Mouse (Mus musculus) G1E (cell line): ENCODE measurements around the gene Ak2.

Experiments used
- CTCF ChIP-seq: IDR thresholded peaks from 2 replicates; pipeline ENCODE4 v1.5.1; 2012; ENCODE audit warnings: low read depth, low read length, inconsistent platforms, mixed read lengths
- GATA1 ChIP-seq: IDR thresholded peaks from 2 replicates; pipeline ENCODE4 v1.6.1; 2012; ENCODE audit warnings: borderline replicate concordance, low read length, inconsistent platforms, mixed read lengths
- GATA2 ChIP-seq: IDR thresholded peaks from 2 replicates; pipeline ENCODE4 v1.6.1; 2012; ENCODE audit warnings: low read depth, low read length, inconsistent platforms, borderline replicate concordance
- POLR2AphosphoS5 ChIP-seq: IDR thresholded peaks from 2 replicates; pipeline ENCODE4 v1.6.1; 2012; ENCODE audit warnings: low read depth, low read length, inconsistent platforms; ENCODE audit not compliant: insufficient replicate concordance
- TAL1 ChIP-seq: conservative IDR thresholded peaks from 2 replicates; pipeline ENCODE4 v1.6.1; 2012; ENCODE audit warnings: low read depth, low read length, inconsistent platforms, mixed read lengths

DNA sequence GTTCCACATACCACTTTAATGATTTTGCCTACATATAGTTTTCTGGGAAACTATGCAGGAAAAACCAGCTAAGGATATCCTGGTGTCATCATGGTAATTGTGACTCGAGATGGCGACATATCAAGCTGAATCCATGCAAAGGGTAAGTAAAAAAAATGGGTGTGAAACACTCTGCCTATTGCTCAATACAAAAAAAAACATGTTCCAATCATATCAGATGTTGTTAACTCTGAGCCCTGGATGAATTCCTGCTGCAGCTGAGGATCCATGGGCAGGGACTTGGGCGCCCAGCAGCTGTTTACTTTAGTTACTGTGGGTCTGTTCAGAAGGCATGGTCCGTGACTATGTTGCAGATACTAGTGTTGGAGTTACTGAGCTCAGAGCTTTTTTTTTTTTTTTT lies 15.2 kb upstream of the Ak2 start:
- TF ChIP-seq CTCF: no peak
- TF ChIP-seq GATA2: no peak
- TF ChIP-seq TAL1: no peak
- no peak for TF ChIP-seq GATA1
- TF ChIP-seq POLR2AphosphoS5: no peak
